Mouse (Mus musculus): ENCODE results near the gene Ankzf1. TPM values are rescaled to one million over a fixed set of nuclear protein-coding genes. Genes with fewer than 3 reads are reported as not detected.

The Ankzf1 gene
- polyA plus RNA-seq, 1 experiment = 41.0 TPM

DNA sequence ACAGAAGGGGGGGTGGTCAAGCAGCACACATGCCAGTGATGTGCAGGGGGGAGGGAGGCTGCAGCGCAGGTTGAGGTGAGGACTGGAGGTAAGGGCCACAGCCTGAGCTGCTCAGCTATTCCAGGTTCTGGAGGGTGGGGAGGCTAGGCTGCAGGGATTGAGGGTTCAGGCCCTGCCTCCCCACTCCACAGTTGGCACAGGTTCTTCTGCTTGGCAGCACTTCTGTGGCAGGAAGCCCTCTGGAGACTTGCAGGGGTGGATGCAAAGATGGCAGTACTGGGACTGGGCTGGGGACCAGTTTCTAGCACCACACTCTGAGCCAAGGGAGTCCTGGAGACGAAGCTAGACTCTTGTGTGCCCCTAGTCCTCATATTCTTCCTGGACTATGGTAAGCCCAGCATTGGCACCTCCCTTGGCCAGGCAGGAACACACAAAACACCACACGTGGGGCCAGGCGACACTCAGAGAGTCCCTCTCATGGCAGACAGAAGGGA is 10.5 kb upstream of the Ankzf1 start:
- Histone ChIP-seq H3K27me3 (ENCODE audit: control insufficient read depth, insufficient read depth, low read length) (no peaks in the 10 kb centered on the region), H3K27ac (ENCODE audit: insufficient read depth, low read length) (no peak overlapping the region), H3K4me3 (replicated peaks; ENCODE audit: insufficient read depth, low read depth, low read length) (no peak overlapping the region), H3K4me1 (ENCODE audit: control insufficient read depth, insufficient read depth, low read length) (peaks cover 18% of the 10 kb centered on the region)
- no peak for DNase-seq
- TF ChIP-seq CTCF (IDR thresholded peaks at IDR 0.05; ENCODE audit: borderline replicate concordance, insufficient read depth, low read depth, low read length) = no peak
- no peak for TF ChIP-seq POLR2A (IDR thresholded peaks at IDR 0.05; ENCODE audit: borderline replicate concordance, insufficient read depth, low read length)
- WGBS = 67% methylated on average over 4 of the region's 4 CpGs

- DNase-seq = no peak
- WGBS = 40% methylated on average over 4 of the region's 4 CpGs
- Histone ChIP-seq H3K4me3 (replicated peaks; ENCODE audit: insufficient read depth, low read depth, low read length) (no peak overlapping the region), H3K27me3 (ENCODE audit: control insufficient read depth, insufficient read depth, low read length) (no peaks in the 10 kb centered on the region), H3K27ac (ENCODE audit: insufficient read depth, low read length) (no peak overlapping the region), H3K4me1 (ENCODE audit: control insufficient read depth, insufficient read depth, low read length) (peaks cover 18% of the 10 kb centered on the region)
- TF ChIP-seq POLR2A (IDR thresholded peaks at IDR 0.05; ENCODE audit: borderline replicate concordance, insufficient read depth, low read length) = no peak
- TF ChIP-seq CTCF (IDR thresholded peaks at IDR 0.05; ENCODE audit: borderline replicate concordance, insufficient read depth, low read depth, low read length) = 0 out of 2 replicates have a peak, but pooled peaks have one; percentile 17
Observed at GRCm38 (mm10) chr1:75182160-75182559, 9.8 kb upstream of the Ankzf1 start.

DNA sequence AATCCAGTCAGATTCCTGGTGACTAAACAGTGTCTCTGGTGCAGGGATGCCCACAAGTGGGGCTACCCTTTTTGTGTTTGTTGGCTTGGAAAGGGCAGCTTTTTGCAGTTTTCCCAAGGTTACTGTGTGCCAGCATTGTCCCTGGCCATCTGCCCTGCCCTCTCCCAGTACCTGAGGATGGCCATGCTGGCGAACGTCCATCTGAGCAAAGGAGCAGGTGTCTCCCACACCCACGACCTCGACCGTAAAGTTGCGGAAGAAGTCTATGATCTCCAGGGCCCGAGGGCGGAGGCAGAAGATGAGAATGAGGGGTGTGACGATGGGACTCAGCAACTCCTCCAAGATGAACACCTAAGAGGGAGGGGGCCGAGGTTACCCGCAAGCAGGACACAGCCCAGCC is 6.5 kb upstream of the Ankzf1 start:
- no peak for TF ChIP-seq CTCF (IDR thresholded peaks at IDR 0.05; ENCODE audit: borderline replicate concordance, insufficient read depth, low read depth, low read length)
- no peak for TF ChIP-seq POLR2A (IDR thresholded peaks at IDR 0.05; ENCODE audit: borderline replicate concordance, insufficient read depth, low read length)
- 47% methylated on average over 11 of the region's 11 CpGs for WGBS
- no peaks in the 10 kb centered on the region for H3K27me3 ChIP-seq (ENCODE audit: control insufficient read depth, insufficient read depth, low read length)
- peaks cover 20% of the 10 kb centered on the region for H3K4me1 ChIP-seq (ENCODE audit: control insufficient read depth, insufficient read depth, low read length)
- no peak overlapping the region for H3K4me3 ChIP-seq (replicated peaks; ENCODE audit: insufficient read depth, low read depth, low read length)
- no peak overlapping the region for H3K27ac ChIP-seq (ENCODE audit: insufficient read depth, low read length)
- DNase-seq = peak; percentile 49 to 55

DNA sequence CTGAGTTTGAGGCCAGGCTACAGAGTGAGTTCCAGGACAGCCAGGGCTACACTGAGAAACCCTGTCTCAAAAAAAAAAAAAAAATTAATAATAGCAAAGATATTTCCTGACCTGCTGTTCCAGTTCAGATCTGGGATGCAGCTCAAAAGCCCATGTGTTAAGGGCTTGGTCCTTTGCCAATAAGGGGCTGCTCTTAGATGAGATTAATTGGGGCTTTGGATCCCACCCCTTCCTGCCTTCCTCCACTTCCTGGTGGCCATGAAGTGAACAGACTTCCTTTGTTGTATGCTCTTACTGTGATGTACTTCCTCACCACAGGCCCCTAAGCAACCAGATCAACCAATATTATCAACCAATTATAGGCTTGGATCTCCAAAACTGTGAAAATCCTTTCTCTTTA is 4.8 kb upstream of the Ankzf1 start:
- H3K4me1 ChIP-seq (ENCODE audit: control insufficient read depth, insufficient read depth, low read length) = peaks cover 20% of the 10 kb centered on the region
- no peak overlapping the region for H3K27ac ChIP-seq (ENCODE audit: insufficient read depth, low read length)
- TF ChIP-seq CTCF (IDR thresholded peaks at IDR 0.05; ENCODE audit: borderline replicate concordance, insufficient read depth, low read depth, low read length) (no peak), POLR2A (IDR thresholded peaks at IDR 0.05; ENCODE audit: borderline replicate concordance, insufficient read depth, low read length) (no peak)
- H3K27me3 ChIP-seq (ENCODE audit: control insufficient read depth, insufficient read depth, low read length) = no peaks in the 10 kb centered on the region
- no peak for DNase-seq
- no peak overlapping the region for H3K4me3 ChIP-seq (replicated peaks; ENCODE audit: insufficient read depth, low read depth, low read length)

DNA sequence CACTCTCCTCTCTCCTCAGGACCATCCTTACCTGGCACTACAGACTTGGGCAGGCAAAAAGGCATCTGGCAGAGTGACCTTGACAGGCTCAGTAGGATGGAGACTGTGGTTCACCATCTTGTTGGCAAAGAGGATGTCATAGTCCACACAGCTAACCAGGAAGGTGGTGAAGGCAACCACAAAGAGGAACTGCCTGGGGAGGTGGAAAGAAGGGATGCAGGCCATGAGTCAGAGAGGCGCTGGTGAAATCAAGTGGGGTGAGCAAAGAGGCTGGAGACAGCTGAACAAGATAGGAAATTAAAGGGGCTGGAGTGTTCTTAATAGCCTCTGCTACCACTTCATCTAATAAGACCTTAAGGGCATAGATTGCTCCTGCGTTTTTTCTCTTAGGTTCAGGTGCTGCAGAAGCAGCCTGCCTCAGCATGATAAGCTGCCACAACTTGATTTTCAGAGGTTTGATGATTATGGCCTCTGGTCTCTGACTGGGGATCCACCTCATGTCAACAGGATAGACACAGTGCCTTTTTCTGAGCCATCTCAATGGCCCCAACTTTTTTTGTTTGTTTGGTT is 4.0 kb upstream of the Ankzf1 start:
- H3K27me3 ChIP-seq (ENCODE audit: control insufficient read depth, insufficient read depth, low read length) = no peaks in the 10 kb centered on the region
- H3K4me1 ChIP-seq (ENCODE audit: control insufficient read depth, insufficient read depth, low read length) = peaks cover 20% of the 10 kb centered on the region
- no peak overlapping the region for H3K4me3 ChIP-seq (replicated peaks; ENCODE audit: insufficient read depth, low read depth, low read length)
- DNase-seq = no peak
- no peak overlapping the region for H3K27ac ChIP-seq (ENCODE audit: insufficient read depth, low read length)
- 83% methylated on average over 2 of the region's 2 CpGs for WGBS
- TF ChIP-seq POLR2A (IDR thresholded peaks at IDR 0.05; ENCODE audit: borderline replicate concordance, insufficient read depth, low read length) (no peak), CTCF (IDR thresholded peaks at IDR 0.05; ENCODE audit: borderline replicate concordance, insufficient read depth, low read depth, low read length) (no peak)

- no peaks in the 10 kb centered on the region for H3K27me3 ChIP-seq (ENCODE audit: control insufficient read depth, insufficient read depth, low read length)
- peaks cover 11% of the 10 kb centered on the region for H3K4me1 ChIP-seq (ENCODE audit: control insufficient read depth, insufficient read depth, low read length)
- no peak for DNase-seq
- H3K27ac ChIP-seq (ENCODE audit: insufficient read depth, low read length) = no peak overlapping the region
- WGBS = 27% methylated on average over 2 of the region's 2 CpGs
- H3K4me3 ChIP-seq (replicated peaks; ENCODE audit: insufficient read depth, low read depth, low read length) = peak overlapping the region; percentile 82
- TF ChIP-seq CTCF (IDR thresholded peaks at IDR 0.05; ENCODE audit: borderline replicate concordance, insufficient read depth, low read depth, low read length) (no peak), POLR2A (IDR thresholded peaks at IDR 0.05; ENCODE audit: borderline replicate concordance, insufficient read depth, low read length) (no peak)
Observed at GRCm38 (mm10) chr1:75190577-75190976, 1.4 kb upstream of the Ankzf1 start.

- Histone ChIP-seq H3K4me3 (replicated peaks; ENCODE audit: insufficient read depth, low read depth, low read length) (peak overlapping the region; percentile 82), H3K27ac (ENCODE audit: insufficient read depth, low read length) (peak overlapping the region; percentile 74), H3K27me3 (ENCODE audit: control insufficient read depth, insufficient read depth, low read length) (no peaks in the 10 kb centered on the region), H3K4me1 (ENCODE audit: control insufficient read depth, insufficient read depth, low read length) (peaks cover 5% of the 10 kb centered on the region)
- no peak for DNase-seq
- TF ChIP-seq POLR2A (IDR thresholded peaks at IDR 0.05; ENCODE audit: borderline replicate concordance, insufficient read depth, low read length) (no peak), CTCF (IDR thresholded peaks at IDR 0.05; ENCODE audit: borderline replicate concordance, insufficient read depth, low read depth, low read length) (no peak)
- 18% methylated on average over 5 of the region's 5 CpGs for WGBS
Observed at GRCm38 (mm10) chr1:75191258-75191621, 711 bp upstream of the Ankzf1 start.

- peak overlapping the region; percentile 82 for H3K4me3 ChIP-seq (replicated peaks; ENCODE audit: insufficient read depth, low read depth, low read length)
- H3K27me3 ChIP-seq (ENCODE audit: control insufficient read depth, insufficient read depth, low read length) = no peaks in the 10 kb centered on the region
- H3K27ac ChIP-seq (ENCODE audit: insufficient read depth, low read length) = peak overlapping the region; percentile 6
- TF ChIP-seq POLR2A (IDR thresholded peaks at IDR 0.05; ENCODE audit: borderline replicate concordance, insufficient read depth, low read length) = no peak
- TF ChIP-seq CTCF (IDR thresholded peaks at IDR 0.05; ENCODE audit: borderline replicate concordance, insufficient read depth, low read depth, low read length) = no peak
- peak in 1 of 2 experiments; percentile 50 for DNase-seq
- under 1% methylated on average over 19 of the region's 19 CpGs for WGBS
- H3K4me1 ChIP-seq (ENCODE audit: control insufficient read depth, insufficient read depth, low read length) = peaks cover 5% of the 10 kb centered on the region
Observed at GRCm38 (mm10) chr1:75192452-75192851, 501 bp downstream of the Ankzf1 start.

Measured in cerebellum, adult 2 months (tissue).